Mouse (Mus musculus) G1E (cell line): ENCODE results near the gene Zfyve28. TPM values are rescaled to one million over a fixed set of nuclear protein-coding genes. Genes with fewer than 3 reads are reported as not detected.

Experiments
- ATAC-seq: 2 replicates; pipeline ENCODE4 v1.8.0; 2016; ENCODE audit warnings: mild to moderate bottlenecking; ENCODE audit not compliant: insufficient number of reproducible peaks, poor library complexity, low FRiP score, severe bottlenecking; ENCODE audit errors: extremely low read depth
- DNase-seq: peaks from one replicate; pipeline ENCODE4 v3.0.0; 2012; ENCODE audit warnings: low spot score
- H3K27me3 ChIP-seq: 2 replicates; pipeline ENCODE4 v1.6.1; 2012; ENCODE audit warnings: mild to moderate bottlenecking, low read length, inconsistent platforms; ENCODE audit not compliant: insufficient read depth
- H3K36me3 ChIP-seq: replicated peaks from 2 replicates; pipeline ENCODE3; 2012; ENCODE audit warnings: mild to moderate bottlenecking, inconsistent platforms
- H3K4me1 ChIP-seq: 2 replicates; pipeline ENCODE4 v1.6.1; 2012; ENCODE audit warnings: low read depth, low read length, inconsistent platforms, mixed read lengths; ENCODE audit not compliant: insufficient read depth
- H3K4me3 ChIP-seq: 2 replicates; pipeline ENCODE4 v1.5.1; 2012; ENCODE audit warnings: low read depth, mild to moderate bottlenecking, inconsistent platforms, low read length, moderate library complexity, mixed read lengths
- H3K9me3 ChIP-seq: replicated peaks from 2 replicates; pipeline ENCODE4 v1.6.1; 2012; ENCODE audit warnings: inconsistent platforms
- CTCF ChIP-seq: IDR thresholded peaks from 2 replicates; pipeline ENCODE4 v1.5.1; 2012; ENCODE audit warnings: low read depth, low read length, inconsistent platforms, mixed read lengths
- GATA1 ChIP-seq: IDR thresholded peaks from 2 replicates; pipeline ENCODE4 v1.6.1; 2012; ENCODE audit warnings: borderline replicate concordance, low read length, inconsistent platforms, mixed read lengths
- GATA2 ChIP-seq: IDR thresholded peaks from 2 replicates; pipeline ENCODE4 v1.6.1; 2012; ENCODE audit warnings: low read depth, low read length, inconsistent platforms, borderline replicate concordance
- POLR2AphosphoS5 ChIP-seq: IDR thresholded peaks from 2 replicates; pipeline ENCODE4 v1.6.1; 2012; ENCODE audit warnings: low read depth, low read length, inconsistent platforms; ENCODE audit not compliant: insufficient replicate concordance
- TAL1 ChIP-seq: conservative IDR thresholded peaks from 2 replicates; pipeline ENCODE4 v1.6.1; 2012; ENCODE audit warnings: low read depth, low read length, inconsistent platforms, mixed read lengths
- polyA plus RNA-seq: library from polyadenylated mRNA; stranded (reverse); fragments of >175 nt; gene quantifications from 2 replicates; pipeline ENCODE4 v1.2.3, GENCODE M21; 2012
- total RNA-seq, 2 experiments: library from RNA; stranded (forward) in 1 of 2; stranded (reverse) in 1 of 2; fragments of 200-1000 nt in 1 of 2; fragments of >200 nt in 1 of 2; fragmentation: Nextera tagmentation in 1 of 2; gene quantifications; 2 replicates each; pipeline ENCODE4 v1.2.3; 2014 to 2017

Gene Zfyve28
- total and polyA plus RNA-seq, 3 experiments, result 0.05 TPM; not detected in 2

GRCm38 (mm10) chr5:34231901-34232300 is 56.3 kb downstream of the Zfyve28 start:
- no peak for ATAC-seq
- DNase-seq, result no peak
- H3K36me3 ChIP-seq, result no peaks in the 10 kb centered on the region
- no peaks in the 10 kb centered on the region for H3K4me1 ChIP-seq
- peaks cover 25% of the 10 kb centered on the region for H3K27me3 ChIP-seq
- H3K9me3 ChIP-seq, result no peaks in the 10 kb centered on the region
- no peak overlapping the region for H3K4me3 ChIP-seq
- TF ChIP-seq GATA2 (no peak), TAL1 (no peak), POLR2AphosphoS5 (no peak)

GRCm38 (mm10) chr5:34230599-34231485 is 57.4 kb downstream of the Zfyve28 start:
- Histone ChIP-seq H3K4me1 (no peaks in the 10 kb centered on the region), H3K9me3 (no peaks in the 10 kb centered on the region), H3K4me3 (no peak overlapping the region), H3K27me3 (peaks cover 25% of the 10 kb centered on the region), H3K36me3 (no peaks in the 10 kb centered on the region)
- TF ChIP-seq GATA1 (no peak), POLR2AphosphoS5 (no peak), GATA2 (no peak), TAL1 (no peak), CTCF (no peak)
- no peak for ATAC-seq
- DNase-seq, result no peak

- Histone ChIP-seq H3K4me3 (no peak overlapping the region), H3K9me3 (no peaks in the 10 kb centered on the region), H3K4me1 (no peaks in the 10 kb centered on the region), H3K36me3 (no peaks in the 10 kb centered on the region), H3K27me3 (peaks cover 27% of the 10 kb centered on the region)
- ATAC-seq (no peak), DNase-seq (no peak)
- no peak for TF ChIP-seq POLR2AphosphoS5
- TF ChIP-seq GATA1, result no peak
- TF ChIP-seq GATA2, result no peak
- TF ChIP-seq CTCF, result no peak
- no peak for TF ChIP-seq TAL1
These were observed 58.7 kb downstream of the Zfyve28 start for GRCm38 (mm10) chr5:34229503-34229902.

- Histone ChIP-seq H3K36me3 (no peaks in the 10 kb centered on the region), H3K27me3 (peaks cover 25% of the 10 kb centered on the region), H3K4me1 (no peaks in the 10 kb centered on the region), H3K9me3 (no peaks in the 10 kb centered on the region), H3K4me3 (no peak overlapping the region)
- ATAC-seq, result no peak
- no peak for DNase-seq
- TF ChIP-seq GATA2 (no peak), GATA1 (no peak), CTCF (no peak), TAL1 (no peak)
These were observed 62.7 kb downstream of the Zfyve28 start for GRCm38 (mm10) chr5:34225516-34225915.

- Histone ChIP-seq H3K4me1 (no peaks in the 10 kb centered on the region), H3K36me3 (no peaks in the 10 kb centered on the region), H3K27me3 (peaks cover 25% of the 10 kb centered on the region), H3K4me3 (no peak overlapping the region), H3K9me3 (no peaks in the 10 kb centered on the region)
- ATAC-seq (no peak), DNase-seq (no peak)
- TF ChIP-seq CTCF (no peak), TAL1 (no peak), GATA1 (no peak), POLR2AphosphoS5 (no peak), GATA2 (no peak)
These were observed 63.7 kb downstream of the Zfyve28 start for GRCm38 (mm10) chr5:34224515-34224914.

GRCm38 (mm10) chr5:34220001-34220400 is 68.2 kb downstream of the Zfyve28 start:
- H3K27me3 ChIP-seq, result peaks cover 33% of the 10 kb centered on the region
- ATAC-seq, result no peak

GRCm38 (mm10) chr5:34218672-34219071 is 69.6 kb downstream of the Zfyve28 start:
- no peaks in the 10 kb centered on the region for H3K9me3 ChIP-seq
- no peaks in the 10 kb centered on the region for H3K36me3 ChIP-seq
- TF ChIP-seq TAL1 (no peak), GATA1 (no peak), GATA2 (no peak), CTCF (no peak), POLR2AphosphoS5 (no peak)

More at GRCm38 (mm10) chr5:34220001-34220400, 68.2 kb downstream of the Zfyve28 start:
- Histone ChIP-seq H3K4me1 (no peaks in the 10 kb centered on the region), H3K36me3 (no peaks in the 10 kb centered on the region), H3K9me3 (no peaks in the 10 kb centered on the region), H3K4me3 (no peak overlapping the region)
- DNase-seq, result no peak
- TF ChIP-seq CTCF (no peak), TAL1 (no peak), GATA1 (no peak), POLR2AphosphoS5 (no peak), GATA2 (no peak)

More at GRCm38 (mm10) chr5:34218672-34219071, 69.6 kb downstream of the Zfyve28 start:
- H3K27me3 ChIP-seq, result peaks cover 26% of the 10 kb centered on the region
- ATAC-seq (no peak), DNase-seq (no peak)
- H3K4me1 ChIP-seq, result no peaks in the 10 kb centered on the region
- H3K4me3 ChIP-seq, result no peak overlapping the region
